Mouse (Mus musculus) 416B (cell line): ENCODE measurements around the gene Sac3d1.
"Not testable (repeated sequence)": the region's sequence is repeated elsewhere in the genome, so short reads cannot be mapped to it uniquely, and the experiment has no call there.

Experiments used
- DNase-seq: peaks from one replicate; pipeline ENCODE4 v3.0.0; 2011; ENCODE audit warnings: low read depth

Sac3d1 gene

GRCm38 (mm10) chr19:6117986-6118676, at the start of gene Sac3d1:
TSS of gene Sac3d1 (minus strand) at chr19:6118650.
- DNase-seq = peak; percentile 95

GRCm38 (mm10) chr19:6166750-6167149, 48.3 kb upstream of the Sac3d1 start:
- DNase-seq = no peak

GRCm38 (mm10) chr19:6163872-6164547, 45.6 kb upstream of the Sac3d1 start:
- peak; percentile 44 for DNase-seq

GRCm38 (mm10) chr19:6157220-6157619, 38.8 kb upstream of the Sac3d1 start:
- peak; percentile 41 for DNase-seq

- no peak for DNase-seq
These were observed 37.9 kb upstream of the Sac3d1 start for GRCm38 (mm10) chr19:6156372-6156771.

- DNase-seq = no peak
These were observed 36.7 kb upstream of the Sac3d1 start for GRCm38 (mm10) chr19:6155174-6155573.

GRCm38 (mm10) chr19:6144842-6145241, 26.4 kb upstream of the Sac3d1 start:
- peak; percentile 35 for DNase-seq

GRCm38 (mm10) chr19:6141394-6141749, 22.9 kb upstream of the Sac3d1 start, which contains the start of gene Arl2:
TSS of gene Arl2 (minus strand) at chr19:6141548.
- peak; percentile 97 for DNase-seq

- DNase-seq = peak; percentile 98
These were observed 22.4 kb upstream of the Sac3d1 start, which contains the start of gene Batf2 for GRCm38 (mm10) chr19:6140678-6141393. TSS of gene Batf2 (plus strand) at chr19:6140983.

- no peak for DNase-seq
These were observed 21.9 kb upstream of the Sac3d1 start for GRCm38 (mm10) chr19:6140374-6140677.

- DNase-seq = no peak
These were observed 21.3 kb upstream of the Sac3d1 start for GRCm38 (mm10) chr19:6139701-6140100.

- no peak for DNase-seq
These were observed 17.9 kb upstream of the Sac3d1 start for GRCm38 (mm10) chr19:6136397-6136796.

- DNase-seq = not testable (repeated sequence)
These were observed 14.7 kb upstream of the Sac3d1 start for GRCm38 (mm10) chr19:6133197-6133596.

GRCm38 (mm10) chr19:6132171-6132827, 13.8 kb upstream of the Sac3d1 start:
- DNase-seq = no peak

GRCm38 (mm10) chr19:6130414-6131128, 12.1 kb upstream of the Sac3d1 start:
- not testable (repeated sequence) for DNase-seq

GRCm38 (mm10) chr19:6127760-6128341, 9.4 kb upstream of the Sac3d1 start, which contains the start of gene Snx15:
TSS of gene Snx15 (minus strand) at chr19:6128304.
- DNase-seq = peak; percentile 99

GRCm38 (mm10) chr19:6126789-6127580, 8.5 kb upstream of the Sac3d1 start:
- peak; percentile 67 for DNase-seq

- DNase-seq = peak; percentile 86
These were observed 7.8 kb upstream of the Sac3d1 start for GRCm38 (mm10) chr19:6126289-6126688.

GRCm38 (mm10) chr19:6124898-6125297, 6.4 kb upstream of the Sac3d1 start:
- no peak for DNase-seq

GRCm38 (mm10) chr19:6123330-6123729, 4.9 kb upstream of the Sac3d1 start:
- no peak for DNase-seq
